Mouse (Mus musculus) heart, embryonic 11.5 days (tissue): Measurements from ENCODE around the gene Ipo13. TPM values are rescaled to one million over a fixed set of nuclear protein-coding genes. Genes with fewer than 3 reads are reported as not detected.

Source experiments
- ATAC-seq: fragments of 200-750 bp; cut with Nextera tagmentation; replicated peaks from 2 replicates; pipeline ENCODE4 v1.8.0; 2017; ENCODE audit warnings: moderate library complexity; ENCODE audit not compliant: insufficient number of reproducible peaks, low FRiP score, low TSS enrichment
- H3K27ac ChIP-seq: fragments of 300-500 bp; sonication (generic); 2 replicates; pipeline ENCODE4 v1.5.1; 2014; ENCODE audit warnings: mild to moderate bottlenecking, low read depth, low read length
- H3K27me3 ChIP-seq: fragments of 300-500 bp; sonication (generic); 2 replicates; pipeline ENCODE4 v1.6.1; 2014; ENCODE audit warnings: mild to moderate bottlenecking, low read length, mixed read lengths; ENCODE audit not compliant: control insufficient read depth, insufficient read depth
- H3K36me3 ChIP-seq: fragments of 300-500 bp; sonication (generic); 2 replicates; pipeline ENCODE4 v1.6.1; 2014; ENCODE audit warnings: mild to moderate bottlenecking, low read length, moderate library complexity, mixed read lengths; ENCODE audit not compliant: control insufficient read depth, insufficient read depth
- H3K4me1 ChIP-seq: fragments of 300-500 bp; sonication (generic); 2 replicates; pipeline ENCODE4 v1.6.1; 2014; ENCODE audit warnings: low read length; ENCODE audit not compliant: control insufficient read depth, insufficient read depth
- H3K4me2 ChIP-seq: fragments of 300-500 bp; sonication (generic); 2 replicates; pipeline ENCODE4 v1.6.1; 2014; ENCODE audit warnings: mild to moderate bottlenecking, moderate library complexity
- H3K4me3 ChIP-seq: fragments of 300-500 bp; sonication (generic); 2 replicates; pipeline ENCODE4 v1.5.1; 2014; ENCODE audit warnings: low read depth, low read length
- H3K9ac ChIP-seq: fragments of 300-500 bp; sonication (generic); 2 replicates; pipeline ENCODE4 v1.6.1; 2014; ENCODE audit warnings: mild to moderate bottlenecking, low read depth, low read length, moderate library complexity
- H3K9me3 ChIP-seq: fragments of 300-500 bp; sonication (generic); replicated peaks from 2 replicates; pipeline ENCODE4 v1.6.1; 2016; ENCODE audit warnings: low read length; ENCODE audit not compliant: control insufficient read depth
- WGBS: fragments of 180-500 bp; shearing (Covaris S2); extraction: QIAGEN DNeasy Blood & Tissue Kit; methylation state at CpG from one replicate; pipeline ENCODE4 v1.1.7; 2014; ENCODE audit not compliant: insufficient replicate concordance; 5-methylcytosine and 5-hydroxymethylcytosine counted together
- polyA plus RNA-seq: library from polyadenylated mRNA; unstranded; fragments of >200 nt; fragmentation: Nextera tagmentation; extraction: Ambion mirVana; gene quantifications from 2 replicates; pipeline ENCODE4 v1.2.1, GENCODE M21; 2014

Ipo13 gene
- polyA plus RNA-seq: 31.6 and 37.4 TPM in 2 replicates

DNA sequence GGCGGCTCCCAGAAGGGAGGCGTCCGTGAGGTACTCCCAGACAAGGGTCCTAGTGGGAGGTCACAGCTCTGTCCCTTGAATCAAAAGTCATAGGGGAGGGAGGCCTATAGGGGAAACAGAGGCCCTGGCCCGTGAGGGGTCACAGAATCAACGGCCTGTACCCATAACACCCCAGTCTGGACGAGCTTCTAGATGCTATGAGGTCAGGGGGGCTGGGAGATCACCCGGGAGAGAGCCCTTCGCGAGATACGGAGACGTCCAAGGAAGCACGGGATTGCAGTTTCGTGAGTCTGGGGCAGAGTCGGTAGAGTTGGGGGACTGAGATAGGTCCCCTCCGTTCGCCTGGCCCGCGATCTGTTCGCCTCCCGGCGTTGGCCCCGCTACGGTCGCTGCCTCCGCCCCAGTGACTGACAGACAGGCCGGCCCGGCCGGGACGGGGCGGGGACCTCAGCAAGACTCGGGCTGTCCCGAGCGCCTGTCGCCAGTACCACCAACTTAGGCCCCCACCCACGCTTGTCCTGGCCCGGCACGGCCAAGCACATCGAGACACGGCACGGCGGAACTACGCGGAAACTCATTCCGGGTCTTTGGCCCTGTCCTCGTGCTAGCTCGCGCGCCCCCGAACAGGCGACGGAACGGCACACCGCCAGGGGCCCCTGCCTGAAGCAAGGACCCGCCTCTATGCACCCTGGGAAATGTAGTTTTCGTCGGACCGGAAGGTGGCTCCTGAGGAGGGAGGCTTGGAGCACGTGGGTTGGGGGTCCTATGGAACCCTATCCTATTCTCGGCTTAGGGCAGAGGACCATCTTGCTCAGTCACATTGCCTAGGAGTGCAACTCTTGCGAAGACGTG is at the start of gene Ipo13:
Gene Ipo13 (minus strand): TSS at position 409 of the 852 bp plus-strand sequence.
- peak within 1 kb of the TSS; percentile 89 for H3K27ac ChIP-seq
- peaks cover 8% of the 10 kb centered on the region; the same call in 1 of the 2 replicates for H3K36me3 ChIP-seq
- H3K4me2 ChIP-seq: peak within 1 kb of the TSS; percentile 92
- under 1% methylated on average over 61 of the region's 61 CpGs for WGBS
- H3K4me3 ChIP-seq: peak within 1 kb of the TSS; percentile 60
- H3K4me1 ChIP-seq: peaks cover 29% of the 10 kb centered on the region
- H3K27me3 ChIP-seq: no peaks in the 10 kb centered on the region
- peak within 1 kb of the TSS; percentile 77 for H3K9ac ChIP-seq
- no peaks in the 10 kb centered on the region for H3K9me3 ChIP-seq
- peak; percentile 90 for ATAC-seq

DNA sequence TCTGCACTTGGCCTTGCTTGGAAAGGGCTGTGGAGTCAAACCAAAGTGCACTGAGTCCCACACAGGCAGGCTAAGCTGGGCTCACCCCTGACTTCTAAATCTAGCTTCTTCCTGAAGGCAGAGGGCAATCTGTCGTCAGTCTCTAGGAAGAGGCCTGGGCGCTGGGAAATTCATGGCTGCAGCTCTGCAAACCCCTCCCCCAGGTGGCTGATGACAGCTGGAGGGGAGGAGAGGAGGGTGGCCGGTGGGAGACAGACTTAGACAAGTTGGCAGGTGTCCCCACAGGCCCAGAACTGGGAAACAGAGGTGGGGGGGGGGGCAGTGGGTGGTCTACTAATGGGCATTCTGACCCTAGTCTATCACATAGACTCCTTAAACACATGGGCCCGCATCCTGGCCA is 42.7 kb upstream of the Ipo13 start:
- 29% methylated on average over 4 of the region's 4 CpGs for WGBS
- peaks cover 19% of the 10 kb centered on the region for H3K4me1 ChIP-seq
- no peaks in the 10 kb centered on the region; the same call in 1 of the 2 replicates for H3K36me3 ChIP-seq
- ATAC-seq: no peak
- H3K27me3 ChIP-seq: no peaks in the 10 kb centered on the region
- no peak overlapping the region for H3K9ac ChIP-seq
- no peak overlapping the region for H3K4me2 ChIP-seq
- no peaks in the 10 kb centered on the region; the same call in 1 of the 2 replicates for H3K9me3 ChIP-seq
- H3K27ac ChIP-seq: peak overlapping the region; percentile 48
- no peak overlapping the region for H3K4me3 ChIP-seq

DNA sequence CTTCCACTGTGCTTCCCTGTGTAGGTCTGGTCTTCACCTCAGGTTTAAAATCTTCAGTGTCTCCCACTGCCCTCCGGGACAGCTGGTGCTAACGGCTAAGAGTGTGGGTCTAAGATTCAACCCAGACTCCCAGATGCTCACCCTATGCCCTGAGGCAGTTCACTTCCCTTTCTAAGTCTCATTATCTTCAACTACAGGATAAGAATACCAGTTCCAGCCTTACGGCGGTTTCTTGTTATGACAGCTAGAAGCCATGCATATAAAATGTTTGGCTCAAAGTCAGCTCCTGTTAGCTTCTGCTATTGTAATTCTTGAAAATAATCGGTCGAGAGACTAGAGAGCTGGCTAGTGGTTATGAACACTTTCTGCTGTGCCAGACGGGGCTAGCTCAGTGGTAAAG is 32.7 kb upstream of the Ipo13 start:
- H3K9ac ChIP-seq: no peak overlapping the region
- H3K27me3 ChIP-seq: no peaks in the 10 kb centered on the region
- peaks cover 4% of the 10 kb centered on the region; the same call in 1 of the 2 replicates for H3K9me3 ChIP-seq
- no peak overlapping the region for H3K27ac ChIP-seq
- ATAC-seq: no peak
- no peak overlapping the region for H3K4me3 ChIP-seq
- 0 out of 2 replicates have a peak, but pooled peaks cover 2% of the 10 kb centered on the region for H3K4me1 ChIP-seq
- H3K36me3 ChIP-seq: peaks cover 7% of the 10 kb centered on the region; the same call in 1 of the 2 replicates
- 70% methylated on average over 7 of the region's 7 CpGs for WGBS
- no peak overlapping the region for H3K4me2 ChIP-seq

DNA sequence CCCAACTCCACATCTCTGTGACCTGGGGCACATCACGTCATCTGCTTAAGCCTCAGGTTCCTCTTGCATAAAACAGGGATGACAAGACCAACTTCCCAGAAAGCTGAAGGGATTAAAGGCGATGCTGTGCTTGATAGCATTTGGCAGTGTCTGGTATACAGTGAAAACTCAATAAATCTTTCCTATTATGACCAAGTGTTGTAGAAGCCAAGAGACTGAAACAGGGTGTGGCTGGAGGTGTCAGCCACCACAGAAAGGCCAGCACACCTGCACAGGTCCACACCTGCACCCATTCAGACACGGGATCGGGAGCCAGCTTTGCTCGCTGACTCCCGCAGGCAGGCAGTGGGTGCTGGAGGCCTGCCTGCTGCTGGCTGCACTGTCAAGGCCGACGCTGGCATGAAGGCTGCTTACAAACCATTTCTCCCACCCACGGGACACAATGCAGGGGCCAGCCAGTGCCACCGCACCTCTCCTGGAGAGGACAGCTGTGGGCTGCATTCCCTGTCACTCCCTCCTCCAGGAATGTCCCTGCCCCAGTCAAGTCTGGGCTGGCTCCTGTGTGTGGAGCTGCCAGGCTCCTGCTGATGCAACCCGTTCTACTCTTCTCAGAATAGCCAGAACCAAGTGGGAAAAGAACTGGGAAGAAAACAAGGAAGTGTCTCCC is 32.0 kb upstream of the Ipo13 start:
- Histone ChIP-seq H3K27me3 (no peaks in the 10 kb centered on the region), H3K9ac (no peak overlapping the region), H3K27ac (no peak overlapping the region), H3K4me2 (no peak overlapping the region), H3K9me3 (no peaks in the 10 kb centered on the region), H3K4me1 (0 out of 2 replicates have a peak, but pooled peaks cover 2% of the 10 kb centered on the region), H3K36me3 (0 out of 2 replicates have a peak, but pooled peaks cover 2% of the 10 kb centered on the region), H3K4me3 (no peak overlapping the region)
- no peak for ATAC-seq
- 81% methylated on average over 11 of the region's 11 CpGs for WGBS

DNA sequence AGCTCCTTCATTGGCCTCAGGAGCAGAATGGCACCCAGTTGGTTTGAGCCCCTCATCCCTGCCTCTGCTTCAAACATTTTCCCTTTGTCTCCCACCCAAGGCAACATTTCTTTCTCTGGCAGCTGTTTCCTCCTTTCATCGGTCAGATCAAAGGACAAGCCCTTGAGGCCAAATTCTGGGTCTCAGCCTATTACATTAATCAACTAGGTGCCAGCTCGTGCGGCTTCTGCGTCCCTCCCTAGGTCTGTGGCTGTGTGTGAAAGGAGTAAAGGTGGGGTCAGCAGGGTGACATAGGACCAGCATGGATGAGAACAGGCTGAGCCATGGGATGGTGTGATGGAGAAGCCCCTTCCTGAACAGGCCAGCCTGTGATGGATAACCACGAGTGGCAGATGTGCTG is 28.5 kb upstream of the Ipo13 start:
- Histone ChIP-seq H3K9me3 (no peaks in the 10 kb centered on the region), H3K4me1 (0 out of 2 replicates have a peak, but pooled peaks cover 2% of the 10 kb centered on the region), H3K27ac (no peak overlapping the region), H3K4me2 (no peak overlapping the region), H3K4me3 (no peak overlapping the region), H3K27me3 (no peaks in the 10 kb centered on the region), H3K36me3 (peaks cover 6% of the 10 kb centered on the region; the same call in 1 of the 2 replicates), H3K9ac (no peak overlapping the region)
- 57% methylated on average over 5 of the region's 5 CpGs for WGBS
- no peak for ATAC-seq

DNA sequence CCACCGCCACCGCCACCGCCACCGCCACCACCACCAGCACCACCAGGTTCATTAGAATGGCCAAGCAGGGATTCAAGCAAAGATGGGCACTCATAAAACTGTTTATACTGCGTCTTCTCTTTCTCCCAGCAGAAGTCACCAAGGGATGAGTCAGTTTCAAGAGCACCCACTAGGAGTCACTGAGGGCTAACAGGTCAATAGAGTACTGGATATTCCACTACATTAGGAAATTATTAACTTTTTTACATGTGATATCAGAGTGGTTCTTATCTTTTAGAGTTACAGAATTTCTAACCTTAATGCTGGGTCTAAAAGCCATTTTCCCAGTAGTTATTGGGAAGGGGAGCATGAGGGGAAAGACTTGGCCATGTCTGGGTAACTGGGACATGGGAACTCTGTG is 22.2 kb upstream of the Ipo13 start:
- Histone ChIP-seq H3K27ac (no peak overlapping the region), H3K4me1 (no peaks in the 10 kb centered on the region), H3K9ac (no peak overlapping the region), H3K36me3 (peaks cover 4% of the 10 kb centered on the region; the same call in 1 of the 2 replicates), H3K9me3 (no peaks in the 10 kb centered on the region), H3K27me3 (no peaks in the 10 kb centered on the region), H3K4me2 (no peak overlapping the region), H3K4me3 (no peak overlapping the region)
- WGBS: 97% methylated on average over 5 of the region's 5 CpGs
- no peak for ATAC-seq

DNA sequence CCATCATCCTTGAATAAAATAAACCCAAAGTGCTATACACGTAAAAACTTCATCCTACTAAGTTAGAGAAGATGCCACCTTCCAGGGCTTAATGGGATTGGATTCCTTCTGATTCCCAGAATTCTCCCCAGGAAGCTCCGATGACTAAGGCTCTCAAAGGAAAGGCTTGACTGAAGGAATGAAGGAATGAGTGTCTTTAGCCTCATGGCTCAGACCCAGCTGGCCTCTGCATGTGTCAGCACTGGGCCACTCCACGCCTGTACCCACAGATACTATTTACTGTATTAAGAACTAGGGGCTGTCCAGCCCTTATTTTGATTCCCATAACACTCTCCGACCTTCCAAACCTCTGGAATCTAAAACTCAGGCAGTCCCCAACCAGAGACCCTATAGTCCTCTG is 19.3 kb upstream of the Ipo13 start:
- H3K4me2 ChIP-seq: no peak overlapping the region
- H3K36me3 ChIP-seq: no peaks in the 10 kb centered on the region
- H3K9ac ChIP-seq: no peak overlapping the region
- no peak for ATAC-seq
- H3K4me3 ChIP-seq: no peak overlapping the region
- peaks cover 16% of the 10 kb centered on the region for H3K27me3 ChIP-seq
- no peaks in the 10 kb centered on the region for H3K9me3 ChIP-seq
- no peak overlapping the region for H3K27ac ChIP-seq
- H3K4me1 ChIP-seq: peaks cover 8% of the 10 kb centered on the region
- 81% methylated on average over 4 of the region's 4 CpGs for WGBS

DNA sequence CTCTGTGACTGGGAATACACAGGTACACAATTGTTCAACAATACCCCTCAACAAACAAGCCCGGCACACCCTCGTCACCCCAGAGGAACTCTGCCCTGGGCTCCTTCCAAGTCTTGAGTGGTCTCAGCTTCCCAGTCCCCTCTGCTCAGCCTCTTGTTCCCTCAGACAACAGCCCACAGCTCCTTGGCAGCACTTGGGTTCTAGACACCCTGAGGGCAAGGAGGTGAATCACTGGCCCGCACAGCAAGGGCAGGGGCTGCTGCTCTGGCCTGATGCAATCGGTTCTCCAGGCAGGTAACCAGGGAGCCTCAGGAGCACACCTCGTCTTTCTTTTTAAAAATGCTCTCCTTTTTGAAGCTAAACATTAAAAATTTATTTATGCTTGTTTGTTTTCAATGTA is 18.4 kb upstream of the Ipo13 start:
- H3K27ac ChIP-seq: no peak overlapping the region
- no peaks in the 10 kb centered on the region for H3K36me3 ChIP-seq
- no peaks in the 10 kb centered on the region for H3K9me3 ChIP-seq
- 80% methylated on average over 5 of the region's 5 CpGs for WGBS
- no peak for ATAC-seq
- peaks cover 22% of the 10 kb centered on the region for H3K27me3 ChIP-seq
- no peak overlapping the region for H3K9ac ChIP-seq
- no peak overlapping the region for H3K4me3 ChIP-seq
- no peak overlapping the region for H3K4me2 ChIP-seq
- H3K4me1 ChIP-seq: peaks cover 15% of the 10 kb centered on the region
